Mouse (Mus musculus) midbrain, postnatal 0 days (tissue): ENCODE data around the gene Zfp324. TPM values are rescaled to one million over a fixed set of nuclear protein-coding genes. Genes with fewer than 3 reads are reported as not detected.
A peak's percentile ranks its signal among the peaks of the same experiment; 100 is the strongest.
"Not testable (repeated sequence)": the region's sequence is repeated elsewhere in the genome, so short reads cannot be mapped to it uniquely, and the experiment has no call there.

Experiments
- ATAC-seq: fragments of 200-750 bp; cut with Nextera tagmentation; 2 replicates; pipeline ENCODE4 v1.8.0; 2017; ENCODE audit warnings: moderate number of reproducible peaks, mild to moderate bottlenecking, moderate TSS enrichment, moderate library complexity; ENCODE audit not compliant: low FRiP score
- DNase-seq: peaks from one replicate; pipeline ENCODE4 v3.0.0-alpha.2; 2015; ENCODE audit warnings: low spot score
- H3K27ac ChIP-seq: fragments of 300-500 bp; sonication (generic); 2 replicates; pipeline ENCODE4 v1.5.1; 2014; ENCODE audit warnings: low read depth, mild to moderate bottlenecking, low read length, mixed read lengths
- H3K27me3 ChIP-seq: fragments of 300-500 bp; sonication (generic); 2 replicates; pipeline ENCODE4 v1.6.1; 2014; ENCODE audit warnings: low read length, control low read depth, mixed read lengths; ENCODE audit not compliant: insufficient read depth
- H3K36me3 ChIP-seq: fragments of 300-500 bp; sonication (generic); 2 replicates; pipeline ENCODE4 v1.6.1; 2014; ENCODE audit warnings: low read length, control low read depth, mixed read lengths; ENCODE audit not compliant: insufficient read depth
- H3K4me1 ChIP-seq: fragments of 300-500 bp; sonication (generic); 2 replicates; pipeline ENCODE4 v1.6.1; 2014; ENCODE audit warnings: mild to moderate bottlenecking, control low read depth, antibody characterized with exemption, low read length, mixed read lengths; ENCODE audit not compliant: insufficient read depth
- H3K4me2 ChIP-seq: fragments of 300-500 bp; sonication (generic); 2 replicates; pipeline ENCODE4 v1.6.1; 2014; ENCODE audit warnings: low read depth, mild to moderate bottlenecking, low read length, mixed read lengths; ENCODE audit not compliant: poor library complexity, severe bottlenecking
- H3K4me3 ChIP-seq: fragments of 300-500 bp; sonication (generic); 2 replicates; pipeline ENCODE4 v1.5.1; 2014; ENCODE audit warnings: low read depth, mild to moderate bottlenecking, low read length, moderate library complexity
- H3K9ac ChIP-seq: fragments of 300-500 bp; sonication (generic); replicated peaks from 2 replicates; pipeline ENCODE4 v1.6.1; 2014; ENCODE audit warnings: mild to moderate bottlenecking, low read length, moderate library complexity, mixed read lengths; ENCODE audit not compliant: poor library complexity, severe bottlenecking
- H3K9me3 ChIP-seq: fragments of 300-500 bp; sonication (generic); 2 replicates; pipeline ENCODE4 v1.6.1; 2016; ENCODE audit warnings: low read length, control low read depth
- CTCF ChIP-seq: IDR thresholded peaks from 2 replicates; pipeline ENCODE4 v1.5.1; 2016; ENCODE audit warnings: antibody characterized with exemption, mild to moderate bottlenecking
- WGBS: fragments of 180-500 bp; shearing (Covaris S2); extraction: QIAGEN DNeasy Blood & Tissue Kit; methylation state at CpG from one replicate; pipeline ENCODE4 v1.1.7; 2014; 5-methylcytosine and 5-hydroxymethylcytosine counted together
- polyA plus RNA-seq: library from polyadenylated mRNA; unstranded; fragments of >200 nt; fragmentation: Nextera tagmentation; extraction: Ambion mirVana; gene quantifications from 2 replicates; pipeline ENCODE4 v1.2.1, GENCODE M21; 2015
- total RNA-seq: library from RNA; depleted of rRNA; stranded (reverse); fragments of >200 nt; gene quantifications from 2 replicates; pipeline ENCODE4 v1.2.3, GENCODE M21; 2014; rRNA removed

Gene Zfp324
- total RNA-seq (31.7 and 35.4 TPM in 2 replicates), polyA plus RNA-seq (7.7 and 9.0 TPM in 2 replicates)

- DNase-seq (peak; percentile 94), ATAC-seq (peak; percentile 89)
- H3K27me3 ChIP-seq = no peaks in the 10 kb centered on the region
- H3K4me1 ChIP-seq = peaks cover 7% of the 10 kb centered on the region
- no peak for TF ChIP-seq CTCF
- H3K27ac ChIP-seq = peak within 1 kb of the TSS; percentile 71
- peak within 1 kb of the TSS; percentile 96 for H3K4me2 ChIP-seq
- H3K4me3 ChIP-seq = peak within 1 kb of the TSS; percentile 85
- H3K9me3 ChIP-seq = no peaks in the 10 kb centered on the region
- peaks cover 19% of the 10 kb centered on the region for H3K36me3 ChIP-seq
- peak within 1 kb of the TSS; percentile 87 for H3K9ac ChIP-seq
- under 1% methylated on average over 23 of the region's 23 CpGs for WGBS
Measured at GRCm38 (mm10) chr7:12965678-12966091, at the start of gene Zfp324. Zfp324 (plus strand) TSS chr7:12965838.

GRCm38 (mm10) chr7:12920495-12920894 is 45.1 kb upstream of the Zfp324 start:
- DNase-seq, H3K4me3 ChIP-seq, H3K27ac ChIP-seq, H3K27me3 ChIP-seq, ATAC-seq, H3K4me1 ChIP-seq, H3K9me3 ChIP-seq, H3K4me2 ChIP-seq, H3K9ac ChIP-seq: not testable (repeated sequence)
- H3K36me3 ChIP-seq = peaks cover 17% of the 10 kb centered on the region
- 88% methylated on average over 7 of the region's 8 CpGs for WGBS

GRCm38 (mm10) chr7:12921318-12921704 is 44.3 kb upstream of the Zfp324 start:
- 0% methylated on average over 3 of the region's 3 CpGs for WGBS
- peak overlapping the region; percentile 84 for H3K4me2 ChIP-seq
- peak; percentile 48 for DNase-seq
- H3K4me1 ChIP-seq = peaks cover 8% of the 10 kb centered on the region; the same call in 1 of the 2 replicates
- H3K27ac ChIP-seq = peak overlapping the region; percentile 97
- H3K9me3 ChIP-seq = no peaks in the 10 kb centered on the region
- ATAC-seq = peak; percentile 17; the same call in 1 of the 2 replicates
- H3K36me3 ChIP-seq = peaks cover 25% of the 10 kb centered on the region
- H3K4me3 ChIP-seq = peak overlapping the region; percentile 83
- TF ChIP-seq CTCF = no peak
- H3K9ac ChIP-seq = peak overlapping the region; percentile 82
- H3K27me3 ChIP-seq = 0 out of 2 replicates have a peak, but pooled peaks cover 6% of the 10 kb centered on the region

- Histone ChIP-seq H3K36me3 (peaks cover 31% of the 10 kb centered on the region), H3K9ac (peak within 1 kb of the TSS; percentile 82), H3K27ac (peak within 1 kb of the TSS; percentile 97), H3K4me2 (peak within 1 kb of the TSS; percentile 84), H3K27me3 (0 out of 2 replicates have a peak, but pooled peaks cover 6% of the 10 kb centered on the region), H3K4me3 (peak within 1 kb of the TSS; percentile 83), H3K9me3 (no peaks in the 10 kb centered on the region), H3K4me1 (peaks cover 8% of the 10 kb centered on the region; the same call in 1 of the 2 replicates)
- DNase-seq (peak; percentile 100), ATAC-seq (peak; percentile 97)
- TF ChIP-seq CTCF = peak; percentile 88
- WGBS = under 1% methylated on average over 55 of the region's 55 CpGs
Measured at GRCm38 (mm10) chr7:12921705-12922465, 43.8 kb upstream of the Zfp324 start, which contains the start of gene Rps5. Rps5 (plus strand) TSS chr7:12922290.

- Histone ChIP-seq H3K9me3 (no peaks in the 10 kb centered on the region), H3K36me3 (peaks cover 35% of the 10 kb centered on the region), H3K4me1 (peaks cover 8% of the 10 kb centered on the region; the same call in 1 of the 2 replicates), H3K9ac (peak overlapping the region; percentile 81), H3K27me3 (0 out of 2 replicates have a peak, but pooled peaks cover 6% of the 10 kb centered on the region), H3K27ac (peak overlapping the region; percentile 47; the same call in 1 of the 2 replicates), H3K4me2 (peak overlapping the region; percentile 69), H3K4me3 (peak overlapping the region; percentile 83)
- DNase-seq (no peak), ATAC-seq (no peak)
- TF ChIP-seq CTCF = no peak
- WGBS = 6% methylated on average over 8 of the region's 8 CpGs
Measured at GRCm38 (mm10) chr7:12922729-12923128, 42.9 kb upstream of the Zfp324 start.

GRCm38 (mm10) chr7:12926316-12926715 is 39.3 kb upstream of the Zfp324 start:
- ATAC-seq (no peak), DNase-seq (peak; percentile 40)
- Histone ChIP-seq H3K4me3 (no peak overlapping the region), H3K9ac (no peak overlapping the region), H3K27me3 (0 out of 2 replicates have a peak, but pooled peaks cover 6% of the 10 kb centered on the region), H3K36me3 (peaks cover 37% of the 10 kb centered on the region), H3K4me1 (peaks cover 8% of the 10 kb centered on the region; the same call in 1 of the 2 replicates), H3K9me3 (no peaks in the 10 kb centered on the region), H3K27ac (no peak overlapping the region), H3K4me2 (no peak overlapping the region)
- 88% methylated on average over 7 of the region's 7 CpGs for WGBS
- TF ChIP-seq CTCF = no peak
